Mouse (Mus musculus): ENCODE results near the gene 4632433K11Rik. TPM values are rescaled to one million over a fixed set of nuclear protein-coding genes. Genes with fewer than 3 reads are reported as not detected.
A peak's percentile ranks its signal among the peaks of the same experiment; 100 is the strongest.
"Not testable (repeated sequence)": the region's sequence is repeated elsewhere in the genome, so short reads cannot be mapped to it uniquely, and the experiment has no call there.

Gene 4632433K11Rik
- total RNA-seq, 2 experiments from 2014 or later = not detected

- DNase-seq (ENCODE audit: low spot score in 2 of 2) = no peak
Observed at GRCm38 (mm10) chr7:5053456-5054179, 19.7 kb downstream of the 4632433K11Rik start.

- no peak for DNase-seq (ENCODE audit: low spot score in 2 of 2)
Observed at GRCm38 (mm10) chr7:5056651-5057263, 22.8 kb downstream of the 4632433K11Rik start.

- no peak for DNase-seq (ENCODE audit: low spot score in 2 of 2)
Observed at GRCm38 (mm10) chr7:5057381-5057780, 23.5 kb downstream of the 4632433K11Rik start.

GRCm38 (mm10) chr7:5057804-5058203 is 23.9 kb downstream of the 4632433K11Rik start:
- no peak for DNase-seq (ENCODE audit: low spot score in 2 of 2)

GRCm38 (mm10) chr7:5058631-5059030 is 24.7 kb downstream of the 4632433K11Rik start:
- no peak for DNase-seq (ENCODE audit: low spot score in 2 of 2)

- no peak for DNase-seq (ENCODE audit: low spot score in 2 of 2)
Observed at GRCm38 (mm10) chr7:5059421-5059820, 25.5 kb downstream of the 4632433K11Rik start.

GRCm38 (mm10) chr7:5060239-5060731 is 26.4 kb downstream of the 4632433K11Rik start:
- DNase-seq (ENCODE audit: low spot score in 2 of 2) = peak; percentile 50 to 84

GRCm38 (mm10) chr7:5060944-5061773 is 27.2 kb downstream of the 4632433K11Rik start:
- peak; percentile 95 to 99 for DNase-seq (ENCODE audit: low spot score in 2 of 2)

- DNase-seq (ENCODE audit: low spot score in 2 of 2) = peak; percentile 97
Observed at GRCm38 (mm10) chr7:5061774-5062359, 27.9 kb downstream of the 4632433K11Rik start, which contains the start of gene U2af2. Gene U2af2, plus strand, starts transcription at chr7:5062143.

GRCm38 (mm10) chr7:5062360-5063001 is 28.6 kb downstream of the 4632433K11Rik start:
- no peak for DNase-seq (ENCODE audit: low spot score in 2 of 2)

GRCm38 (mm10) chr7:5064886-5065285 is 31.0 kb downstream of the 4632433K11Rik start:
- no peak for DNase-seq (ENCODE audit: low spot score in 2 of 2)

GRCm38 (mm10) chr7:5073586-5073985 is 39.7 kb downstream of the 4632433K11Rik start:
- no peak for DNase-seq (ENCODE audit: low spot score in 2 of 2)

GRCm38 (mm10) chr7:5074984-5075383 is 41.1 kb downstream of the 4632433K11Rik start:
- DNase-seq (ENCODE audit: low spot score in 2 of 2) = no peak

GRCm38 (mm10) chr7:5076931-5077330 is 43.0 kb downstream of the 4632433K11Rik start:
- DNase-seq (ENCODE audit: low spot score in 2 of 2) = no peak

- DNase-seq (ENCODE audit: low spot score in 2 of 2) = not testable (repeated sequence)
Observed at GRCm38 (mm10) chr7:5079365-5080009, 45.6 kb downstream of the 4632433K11Rik start.

GRCm38 (mm10) chr7:5080010-5080751 is 46.3 kb downstream of the 4632433K11Rik start, which contains the start of gene Epn1:
Gene Epn1, plus strand, starts transcription at chr7:5080235.
- DNase-seq (ENCODE audit: low spot score in 2 of 2) = peak; percentile 93 to 98

- DNase-seq (ENCODE audit: low spot score in 2 of 2) = no peak
Observed at GRCm38 (mm10) chr7:5080815-5081214, 46.9 kb downstream of the 4632433K11Rik start.

- DNase-seq (ENCODE audit: low spot score in 2 of 2) = no peak
Observed at GRCm38 (mm10) chr7:5081241-5081640, 47.3 kb downstream of the 4632433K11Rik start.

GRCm38 (mm10) chr7:5081939-5082338 is 48.0 kb downstream of the 4632433K11Rik start:
- DNase-seq (ENCODE audit: low spot score in 2 of 2) = no peak
